Mouse (Mus musculus) left cerebral cortex, adult 8-10 months (tissue): ENCODE results near the gene Robo2. TPM values are rescaled to one million over a fixed set of nuclear protein-coding genes. Genes with fewer than 3 reads are reported as not detected.

Experiments used
- microRNA-seq, 2 experiments: library from miRNA; unstranded; fragments of <30 nt; microRNA quantifications; one replicate each; pipeline ENCODE4 v1.2.0; 2022
- total RNA-seq, 4 experiments: library from RNA; stranded (reverse); gene quantifications; 2 replicates each; pipeline ENCODE4 v1.2.4; 2022

Gene Robo2
- total RNA-seq, 4 experiments from 2014 or later = 113 to 142 (median 134) TPM

Small RNA genes within 50 kb of the gene (microRNA-seq; reads per million reads assigned to microRNA genes)
- 0 reads per million in 2 experiments for gene Gm24272
- 0 reads per million in 2 experiments for gene Mir691
